Mouse (Mus musculus) splenic B cell, adult 2 months (primary cell): Measurements from ENCODE around the gene Snrpd3.

ENCODE experiments used
- DNase-seq: peaks from one replicate; pipeline ENCODE4 v3.0.0-alpha.2; 2011; ENCODE audit warnings: low read depth, low spot score
- H3K27me3 ChIP-seq: 2 replicates; pipeline ENCODE4 v1.6.1; 2012; ENCODE audit warnings: mild to moderate bottlenecking, low read length, moderate library complexity, mixed read lengths; ENCODE audit not compliant: control insufficient read depth, poor library complexity, insufficient read depth, severe bottlenecking
- H3K36me3 ChIP-seq: 2 replicates; pipeline ENCODE4 v1.6.1; 2012; ENCODE audit warnings: mild to moderate bottlenecking, low read length, moderate library complexity, mixed read lengths; ENCODE audit not compliant: control insufficient read depth, poor library complexity, insufficient read depth, severe bottlenecking

The Snrpd3 gene

DNA sequence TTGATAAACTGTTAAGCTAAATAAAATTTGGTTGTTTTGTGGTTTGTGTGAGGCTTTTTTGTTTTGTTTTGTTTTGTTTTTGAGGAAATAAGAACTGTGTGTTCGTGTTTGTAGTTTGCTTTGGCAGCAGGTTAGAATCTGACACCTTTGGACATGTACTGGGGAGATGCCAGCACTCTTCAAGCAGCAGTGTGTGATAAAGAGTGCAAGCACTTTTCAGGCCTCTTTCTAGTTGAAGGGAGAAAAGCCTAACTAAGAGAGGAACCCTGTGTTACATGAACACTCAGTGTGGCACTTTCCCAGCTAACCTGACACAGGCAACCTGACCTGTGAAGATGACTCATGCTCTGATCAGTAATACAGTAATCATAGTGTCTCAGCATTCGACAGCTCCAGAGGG is 18.1 kb downstream of the Snrpd3 start:
- Histone ChIP-seq H3K27me3 (no peaks in the 10 kb centered on the region), H3K36me3 (peaks cover 5% of the 10 kb centered on the region)
- DNase-seq = no peak

GRCm38 (mm10) chr10:75536123-75536522 is 18.8 kb downstream of the Snrpd3 start:
- Histone ChIP-seq H3K27me3 (no peaks in the 10 kb centered on the region), H3K36me3 (peaks cover 5% of the 10 kb centered on the region)
- no peak for DNase-seq

DNA sequence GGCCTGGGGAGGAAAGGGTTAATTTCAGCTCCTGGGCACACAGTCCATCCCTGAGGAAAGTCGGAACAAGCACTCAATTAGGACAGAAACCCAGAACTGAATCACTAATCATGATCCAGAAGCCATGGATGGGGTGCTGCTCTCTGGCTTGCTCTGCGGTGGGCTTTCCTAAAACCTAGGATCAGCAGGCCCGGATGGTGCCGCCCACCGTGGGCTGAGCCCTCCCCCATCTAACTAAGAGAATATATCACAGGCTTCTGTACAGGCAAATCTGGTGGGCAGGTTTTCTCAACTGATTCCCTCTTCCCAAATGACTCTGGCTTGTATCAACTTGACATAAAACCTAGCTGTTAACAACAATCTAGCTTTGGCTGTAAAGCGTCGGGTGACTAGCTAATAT is 30.6 kb downstream of the Snrpd3 start:
- DNase-seq = no peak
- H3K27me3 ChIP-seq = no peaks in the 10 kb centered on the region
- no peaks in the 10 kb centered on the region for H3K36me3 ChIP-seq

DNA sequence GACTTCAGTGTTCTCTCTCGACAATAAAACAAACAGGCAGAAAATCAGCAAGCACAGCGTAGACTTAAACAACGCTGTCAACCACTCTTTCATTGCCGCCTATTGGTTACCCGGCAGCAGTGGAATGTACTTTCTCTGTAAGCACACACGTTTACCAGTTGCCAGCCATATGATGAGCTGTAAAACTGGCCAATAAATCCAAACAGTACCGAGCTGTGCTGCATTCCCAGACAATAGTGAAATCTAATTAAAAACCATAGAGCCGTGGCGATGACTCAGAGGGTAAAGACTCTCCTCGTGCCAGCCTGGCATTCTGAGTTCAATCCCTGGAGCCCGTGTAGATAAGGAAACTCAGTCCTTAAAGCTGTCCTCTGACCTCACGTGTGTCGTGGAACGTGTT is 31.1 kb downstream of the Snrpd3 start:
- Histone ChIP-seq H3K27me3 (no peaks in the 10 kb centered on the region), H3K36me3 (no peaks in the 10 kb centered on the region)
- DNase-seq = no peak

DNA sequence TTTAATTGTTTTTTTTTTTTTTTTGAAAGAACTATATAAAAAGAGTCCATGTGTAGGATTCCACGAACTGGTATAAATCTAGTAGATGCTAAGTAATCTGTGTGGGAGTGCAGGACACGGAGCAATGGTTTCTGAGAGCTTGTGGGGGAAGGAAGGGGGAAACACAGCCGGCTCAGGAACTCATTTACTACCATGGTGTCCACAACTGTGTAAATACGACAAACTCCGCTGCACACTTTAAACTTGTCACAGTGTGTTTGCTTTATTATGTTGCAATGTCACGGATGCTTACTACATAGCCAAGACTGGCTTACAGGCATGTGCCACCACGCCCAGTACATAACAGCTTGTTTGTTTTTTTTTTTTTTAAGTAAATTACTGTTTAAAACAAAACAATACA is 32.5 kb downstream of the Snrpd3 start:
- Histone ChIP-seq H3K27me3 (no peaks in the 10 kb centered on the region), H3K36me3 (no peaks in the 10 kb centered on the region)
- DNase-seq = no peak

GRCm38 (mm10) chr10:75551175-75551574 is 33.8 kb downstream of the Snrpd3 start:
- no peaks in the 10 kb centered on the region for H3K27me3 ChIP-seq
- H3K36me3 ChIP-seq = no peaks in the 10 kb centered on the region
- DNase-seq = no peak

DNA sequence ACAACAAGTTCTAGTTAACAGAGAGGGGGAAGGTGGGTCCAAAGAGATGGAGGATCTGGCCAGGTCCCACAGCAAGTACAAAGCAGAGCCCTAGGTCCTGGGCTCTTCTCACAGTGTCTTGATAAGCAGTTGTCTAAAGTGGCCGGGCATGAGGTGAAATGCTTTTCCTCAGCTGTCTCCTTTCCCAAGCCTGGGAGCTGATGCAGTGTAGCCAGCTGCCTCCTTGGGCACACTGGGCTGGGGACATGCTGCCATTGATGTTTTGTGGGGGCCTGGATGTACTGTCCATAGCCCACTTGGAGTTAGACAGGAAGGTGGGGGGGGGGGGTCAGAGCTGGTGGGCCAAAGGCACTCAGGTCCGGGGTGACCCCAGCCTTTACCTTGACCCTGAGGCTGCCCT is 34.8 kb downstream of the Snrpd3 start:
- Histone ChIP-seq H3K27me3 (no peaks in the 10 kb centered on the region), H3K36me3 (no peaks in the 10 kb centered on the region)
- DNase-seq = no peak

DNA sequence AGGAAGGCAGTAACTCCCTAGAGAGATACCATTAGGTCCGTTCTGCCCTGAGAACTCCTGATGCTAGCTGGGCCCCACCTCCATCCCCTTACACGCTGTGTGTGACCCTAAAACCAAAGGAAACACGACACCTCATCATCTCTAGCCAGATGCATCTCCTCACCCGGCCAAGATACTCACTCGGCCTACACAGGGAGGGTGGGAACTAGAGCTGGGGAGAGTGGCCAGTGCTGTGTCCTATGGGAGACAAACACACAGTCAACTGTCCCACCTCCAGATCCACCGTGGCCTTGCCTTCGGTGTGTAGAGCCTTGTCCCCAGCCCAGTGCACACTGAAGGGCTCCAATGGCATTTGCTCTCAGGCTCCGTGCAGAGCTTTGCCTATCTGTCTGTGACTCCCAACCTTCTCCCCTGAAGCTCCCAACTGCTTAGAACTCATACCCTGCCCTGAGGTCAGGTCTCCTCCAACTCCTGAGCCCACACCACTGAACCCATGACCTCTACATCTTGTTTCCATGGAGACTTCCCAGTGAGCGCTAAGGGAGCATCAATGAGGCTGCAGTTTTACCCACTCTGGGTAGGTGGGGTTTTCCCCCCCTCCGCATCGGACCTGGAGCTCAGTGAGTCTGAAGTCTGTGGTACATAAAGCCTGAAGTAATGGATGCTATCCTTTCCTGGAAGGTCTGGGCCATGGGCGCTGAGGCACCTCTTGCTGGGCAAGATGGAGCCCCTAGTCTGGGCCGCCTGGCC is 35.5 kb downstream of the Snrpd3 start:
- DNase-seq = no peak
- Histone ChIP-seq H3K27me3 (no peaks in the 10 kb centered on the region), H3K36me3 (no peaks in the 10 kb centered on the region)

- no peak for DNase-seq
- Histone ChIP-seq H3K36me3 (no peaks in the 10 kb centered on the region), H3K27me3 (no peaks in the 10 kb centered on the region)
Observed at GRCm38 (mm10) chr10:75554090-75554489, 36.7 kb downstream of the Snrpd3 start.

DNA sequence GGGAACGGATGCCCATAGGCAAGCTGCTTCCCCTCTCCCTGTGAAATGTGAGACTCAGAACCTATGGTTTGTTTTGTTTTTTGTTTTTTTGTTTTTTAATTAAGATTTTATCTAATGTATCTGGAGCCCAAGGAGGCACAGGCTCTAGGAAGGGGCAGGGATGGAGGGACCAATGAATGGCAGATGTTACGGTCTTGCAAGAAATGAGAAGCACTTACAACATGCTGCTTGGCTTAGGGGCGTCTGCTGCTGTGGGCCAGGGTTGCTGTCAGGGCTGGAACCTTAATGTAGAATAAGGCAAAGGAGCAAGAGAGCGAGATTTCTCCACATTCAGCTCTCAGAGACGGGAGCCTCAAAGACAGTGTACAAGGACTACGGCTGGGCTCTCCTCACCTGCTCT is 38.2 kb downstream of the Snrpd3 start:
- H3K27me3 ChIP-seq = no peaks in the 10 kb centered on the region
- DNase-seq = no peak

DNA sequence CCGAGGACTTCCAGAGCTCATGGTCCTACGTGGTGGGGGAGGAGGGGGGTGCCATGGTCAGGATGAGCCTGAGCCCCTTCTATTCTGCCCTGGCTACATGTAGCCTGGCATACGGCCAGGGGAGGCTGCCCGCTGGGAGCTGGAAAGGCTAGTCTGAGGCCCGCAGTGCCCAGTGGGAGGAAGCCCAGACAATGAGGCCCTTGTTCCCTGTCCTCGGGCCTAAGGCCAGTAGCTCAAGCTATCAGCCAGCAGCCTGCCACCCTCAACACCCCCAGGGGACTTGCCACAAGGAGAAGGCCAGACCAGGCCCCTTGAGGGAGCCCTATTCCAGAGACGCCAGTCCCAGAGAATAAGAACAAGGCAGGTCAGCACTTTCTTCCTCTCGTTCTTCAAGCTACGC is 38.7 kb downstream of the Snrpd3 start:
- Histone ChIP-seq H3K27me3 (0 out of 2 replicates have a peak, but pooled peaks cover 3% of the 10 kb centered on the region), H3K36me3 (no peaks in the 10 kb centered on the region)
- no peak for DNase-seq

More for the DNA sequence above, 38.2 kb downstream of the Snrpd3 start:
- H3K36me3 ChIP-seq = no peaks in the 10 kb centered on the region

GRCm38 (mm10) chr10:75558515-75558914 is 41.2 kb downstream of the Snrpd3 start:
- Histone ChIP-seq H3K27me3 (0 out of 2 replicates have a peak, but pooled peaks cover 3% of the 10 kb centered on the region), H3K36me3 (no peaks in the 10 kb centered on the region)
- DNase-seq = no peak

GRCm38 (mm10) chr10:75559041-75559675 is 41.8 kb downstream of the Snrpd3 start:
- H3K27me3 ChIP-seq = 0 out of 2 replicates have a peak, but pooled peaks cover 3% of the 10 kb centered on the region
- no peak for DNase-seq
- H3K36me3 ChIP-seq = no peaks in the 10 kb centered on the region

DNA sequence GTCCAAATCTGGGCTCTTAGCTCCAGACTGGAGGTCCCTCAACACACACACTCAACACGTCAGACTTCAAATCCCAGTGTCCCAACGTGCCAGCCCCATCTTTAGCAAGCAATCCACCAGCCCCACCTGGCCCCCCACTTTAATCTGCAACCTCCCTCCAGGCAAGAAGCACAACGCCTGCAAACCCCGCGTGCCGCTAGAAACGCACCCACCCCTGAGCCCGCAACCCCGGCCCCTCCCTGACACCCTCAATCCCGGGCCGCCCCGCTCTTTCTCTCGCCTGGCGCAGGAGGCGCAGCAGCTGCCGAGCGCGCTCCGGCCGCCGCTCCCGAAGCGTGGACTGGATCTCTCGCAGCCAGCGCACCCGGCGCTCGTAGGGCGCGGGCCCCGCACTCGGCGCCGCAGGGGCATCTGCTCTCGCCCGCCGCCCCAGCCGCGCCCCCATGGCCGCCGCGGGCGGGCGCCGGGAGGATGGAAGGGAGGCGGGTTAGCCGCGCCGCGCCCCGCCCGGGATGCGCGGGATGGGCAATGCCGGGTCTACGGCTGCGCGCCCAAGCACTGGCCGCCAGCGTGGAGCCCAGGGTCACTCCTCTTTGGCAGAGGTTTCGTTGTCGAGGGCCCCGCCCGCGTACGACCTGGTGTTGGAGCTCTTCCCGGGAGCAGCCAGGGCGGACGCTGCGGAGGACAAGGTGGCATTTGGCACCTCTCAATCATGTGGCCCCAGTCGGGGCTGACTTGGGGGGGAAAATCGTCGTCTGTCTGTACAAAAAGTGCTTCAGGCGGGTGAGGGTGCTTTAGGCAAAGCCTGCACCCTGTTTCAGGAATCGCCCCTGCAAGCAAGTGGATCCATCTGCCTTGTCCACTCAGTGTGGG is 42.6 kb downstream of the Snrpd3 start, which contains the start of gene Lrrc75b:
Gene Lrrc75b (minus strand): TSS at position 655 of the 873 bp plus-strand sequence.
- Histone ChIP-seq H3K27me3 (0 out of 2 replicates have a peak, but pooled peaks cover 3% of the 10 kb centered on the region), H3K36me3 (no peaks in the 10 kb centered on the region)
- DNase-seq = no peak

DNA sequence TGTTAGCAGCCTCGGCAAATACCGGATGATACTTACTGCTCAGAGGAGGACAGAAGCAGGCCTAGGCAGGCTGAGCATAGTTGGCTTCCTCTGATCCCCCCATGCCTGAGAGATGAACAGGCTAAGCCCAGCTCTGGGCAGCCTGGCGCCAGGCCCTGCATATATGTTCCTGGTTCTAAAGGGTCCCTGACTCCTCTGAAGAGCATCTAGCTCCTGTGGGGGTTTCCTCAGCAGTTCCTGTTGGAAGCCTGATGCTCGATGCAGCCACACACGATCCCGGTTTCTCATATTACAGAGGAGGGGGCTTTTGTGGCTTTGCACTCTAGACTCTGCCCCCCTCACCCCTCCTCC is 43.2 kb downstream of the Snrpd3 start:
- H3K27me3 ChIP-seq = 0 out of 2 replicates have a peak, but pooled peaks cover 3% of the 10 kb centered on the region
- no peaks in the 10 kb centered on the region for H3K36me3 ChIP-seq
- peak; percentile 8 for DNase-seq
